Mouse (Mus musculus) retina, postnatal 1 day (tissue): ENCODE measurements around the gene Olfr1428.
A peak's percentile ranks its signal among the peaks of the same experiment; 100 is the strongest.
"Not testable (repeated sequence)": the region's sequence is repeated elsewhere in the genome, so short reads cannot be mapped to it uniquely, and the experiment has no call there.

Experiments
- DNase-seq: peaks from one replicate; pipeline ENCODE4 v3.0.0-alpha.2; 2012

The Olfr1428 gene

GRCm38 (mm10) chr19:12115797-12116196 is at the start of gene Olfr1428:
TSS of gene Olfr1428 (minus strand) at chr19:12115897.
- no peak for DNase-seq

GRCm38 (mm10) chr19:12145452-12145851 is 29.8 kb upstream of the Olfr1428 start:
- no peak for DNase-seq

GRCm38 (mm10) chr19:12143356-12143755 is 27.7 kb upstream of the Olfr1428 start:
- DNase-seq = no peak

GRCm38 (mm10) chr19:12134289-12134688 is 18.6 kb upstream of the Olfr1428 start:
- peak; percentile 44 for DNase-seq

- DNase-seq = no peak
Observed at GRCm38 (mm10) chr19:12123103-12123502, 7.4 kb upstream of the Olfr1428 start, which contains the start of gene Olfr76. TSS of gene Olfr76 (minus strand) at chr19:12123203.

GRCm38 (mm10) chr19:12116464-12116863 is 767 bp upstream of the Olfr1428 start:
- DNase-seq = no peak

GRCm38 (mm10) chr19:12113807-12114206 is 1.9 kb downstream of the Olfr1428 start:
- no peak for DNase-seq

- DNase-seq = no peak
Observed at GRCm38 (mm10) chr19:12104541-12104940, 11.2 kb downstream of the Olfr1428 start.

- DNase-seq = no peak
Observed at GRCm38 (mm10) chr19:12103234-12103633, 12.5 kb downstream of the Olfr1428 start, which contains the start of gene Olfr1427. TSS of gene Olfr1427 (minus strand) at chr19:12103334.

GRCm38 (mm10) chr19:12091913-12092312 is 23.8 kb downstream of the Olfr1428 start, which contains the start of gene Olfr1426:
TSS of gene Olfr1426 (minus strand) at chr19:12092013.
- no peak for DNase-seq

- not testable (repeated sequence) for DNase-seq
Observed at GRCm38 (mm10) chr19:12077631-12078030, 38.1 kb downstream of the Olfr1428 start, which contains the start of gene Olfr1425. TSS of gene Olfr1425 (minus strand) at chr19:12077731.

GRCm38 (mm10) chr19:12069546-12069945 is 46.2 kb downstream of the Olfr1428 start:
- DNase-seq = not testable (repeated sequence)

GRCm38 (mm10) chr19:12067806-12068205 is 47.9 kb downstream of the Olfr1428 start:
- DNase-seq = not testable (repeated sequence)

GRCm38 (mm10) chr19:12062582-12062981 is 53.1 kb downstream of the Olfr1428 start, which contains the start of gene Olfr1424:
TSS of gene Olfr1424 (minus strand) at chr19:12062682.
- DNase-seq = not testable (repeated sequence)
